Mouse (Mus musculus) spleen, postnatal 10 days (tissue): ENCODE results near the gene Mrps33.

ENCODE experiments used
- DNase-seq, 2 experiments: peaks; one replicate each; pipeline ENCODE4 v3.0.0; 2021 to 2022; ENCODE audit warnings: low spot score in 2 of 2

Mrps33 gene

DNA sequence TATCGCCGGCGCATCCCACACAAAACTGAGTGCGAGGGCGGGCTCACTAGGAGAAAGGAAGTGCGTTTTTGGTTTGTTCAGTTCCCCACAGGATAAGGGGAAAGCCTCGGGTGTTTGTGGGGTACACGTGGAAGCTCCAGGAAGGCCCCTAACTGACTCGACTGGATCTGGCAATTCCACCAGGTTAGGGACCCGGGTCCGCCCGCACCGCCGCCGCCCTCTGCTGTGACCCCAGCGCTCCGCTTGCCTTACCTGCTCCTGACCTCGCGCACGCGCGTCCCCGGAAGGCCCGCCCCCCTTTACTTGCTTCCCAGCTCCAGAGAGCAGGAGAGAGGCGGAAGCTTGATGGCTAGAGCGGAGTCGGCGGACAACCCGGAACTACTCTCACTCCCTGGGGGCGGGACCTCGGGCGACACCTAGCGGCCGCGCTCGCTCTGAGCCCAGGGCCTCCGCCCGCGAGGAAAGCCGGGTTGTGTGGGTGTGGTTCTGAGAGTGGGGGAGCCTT lies at the start of gene Mrps33:
Gene Mrps33 (minus strand): TSS at position 377 of the 505 bp plus-strand sequence.
- peak; percentile 92 to 98 for DNase-seq

DNA sequence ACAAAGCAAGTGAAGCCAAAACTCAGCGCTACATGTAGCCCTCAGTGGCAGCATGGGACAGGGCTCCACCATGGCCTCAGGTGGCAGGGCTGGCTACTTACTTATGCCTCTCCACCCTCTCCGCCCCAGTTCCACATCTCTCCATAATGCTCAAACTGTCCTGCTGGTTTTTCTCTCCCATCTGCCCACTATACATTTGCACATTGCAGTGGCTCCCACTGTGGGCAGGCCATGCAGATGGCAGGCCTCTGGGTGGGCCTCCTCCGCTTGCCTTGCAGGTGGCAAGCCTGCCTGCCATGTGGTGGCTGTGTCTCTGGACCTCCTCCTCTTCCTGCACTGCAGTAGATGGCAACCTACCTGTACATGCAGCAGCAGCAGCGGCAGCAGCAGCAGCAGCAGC lies 38.9 kb upstream of the Mrps33 start:
- no peak for DNase-seq

DNA sequence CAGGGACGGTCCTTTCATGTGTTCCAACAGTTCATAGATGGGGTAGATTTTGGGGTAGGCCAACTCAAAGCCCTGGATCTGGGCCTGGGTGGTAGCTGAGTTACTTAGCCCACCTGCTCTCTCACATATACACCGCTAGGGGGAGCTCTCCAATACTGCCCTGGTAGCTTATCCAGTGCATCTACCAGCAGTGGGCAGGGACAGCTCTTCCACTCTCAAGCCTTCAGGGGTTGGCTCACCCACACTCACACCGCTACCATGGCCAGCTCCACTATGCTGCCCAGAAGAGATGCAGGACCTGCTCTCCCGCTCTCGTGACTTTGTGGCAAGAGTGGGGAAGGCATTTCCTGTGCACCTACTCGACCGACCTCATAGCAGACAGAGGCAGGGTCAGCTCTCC lies 38.0 kb upstream of the Mrps33 start:
- DNase-seq, result no peak

DNA sequence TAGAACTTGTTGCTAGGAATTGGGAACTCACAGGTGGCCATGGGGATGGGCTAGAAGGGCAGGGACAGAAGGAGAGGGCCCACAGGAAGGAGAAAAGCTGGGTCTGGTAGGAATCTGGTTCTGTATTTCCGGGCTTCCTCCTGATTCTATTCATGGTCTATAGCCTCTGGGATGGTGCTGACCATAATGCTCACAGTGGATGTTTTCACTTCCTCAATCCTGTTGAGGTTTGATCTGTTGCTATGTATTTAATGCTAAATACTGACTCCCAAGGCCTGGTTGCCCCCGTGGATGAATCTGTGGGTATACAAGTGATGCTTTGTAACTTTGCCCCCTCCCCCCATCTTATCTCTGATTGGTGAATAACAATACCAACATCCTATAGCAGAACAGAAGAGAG lies 36.8 kb upstream of the Mrps33 start:
- no peak for DNase-seq

- no peak for DNase-seq
These were observed 33.0 kb upstream of the Mrps33 start for GRCm38 (mm10) chr6:39843698-39844342.

DNA sequence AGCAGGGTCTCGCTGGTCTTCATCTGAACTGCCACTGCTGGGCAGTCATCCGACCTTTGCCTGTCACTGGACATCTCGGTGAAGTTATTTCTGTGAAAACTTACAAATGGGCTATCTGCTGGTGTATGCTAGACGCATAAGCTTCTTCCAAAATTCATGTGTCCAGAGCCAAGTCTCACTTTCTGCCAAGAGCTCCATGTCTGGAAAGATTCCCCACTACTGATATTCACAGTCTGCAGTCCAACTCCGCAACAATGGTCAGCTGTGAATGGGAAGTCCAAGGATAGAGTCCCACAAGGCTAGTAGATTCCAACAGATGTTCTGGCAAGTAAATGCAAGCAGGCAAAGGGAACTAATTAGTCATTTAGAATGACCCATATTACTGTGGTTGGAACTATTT lies 17.9 kb upstream of the Mrps33 start:
- no peak for DNase-seq

DNA sequence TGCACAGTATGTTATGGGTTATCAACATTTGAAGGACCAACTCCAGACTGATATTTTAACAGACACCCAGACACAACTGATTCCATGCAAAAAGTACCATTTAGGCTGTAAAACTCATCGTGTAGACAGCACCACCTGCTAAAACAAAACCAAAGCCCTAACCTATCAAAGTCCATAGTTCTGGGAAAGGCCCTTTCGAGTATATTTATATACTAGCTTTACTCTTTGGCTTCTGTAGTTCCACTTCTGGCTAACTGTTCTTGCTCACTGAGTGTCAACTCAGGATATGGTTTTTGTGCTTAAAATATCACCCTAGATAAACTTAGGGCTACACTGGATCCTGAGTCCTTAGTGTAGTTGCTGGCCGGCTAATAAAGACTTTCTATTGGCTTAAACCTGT lies 10.5 kb upstream of the Mrps33 start:
- no peak for DNase-seq

- DNase-seq, result no peak
These were observed 8.1 kb upstream of the Mrps33 start for GRCm38 (mm10) chr6:39818922-39819321.

- no peak for DNase-seq
These were observed 2.3 kb downstream of the Mrps33 start for GRCm38 (mm10) chr6:39808511-39808910.

DNA sequence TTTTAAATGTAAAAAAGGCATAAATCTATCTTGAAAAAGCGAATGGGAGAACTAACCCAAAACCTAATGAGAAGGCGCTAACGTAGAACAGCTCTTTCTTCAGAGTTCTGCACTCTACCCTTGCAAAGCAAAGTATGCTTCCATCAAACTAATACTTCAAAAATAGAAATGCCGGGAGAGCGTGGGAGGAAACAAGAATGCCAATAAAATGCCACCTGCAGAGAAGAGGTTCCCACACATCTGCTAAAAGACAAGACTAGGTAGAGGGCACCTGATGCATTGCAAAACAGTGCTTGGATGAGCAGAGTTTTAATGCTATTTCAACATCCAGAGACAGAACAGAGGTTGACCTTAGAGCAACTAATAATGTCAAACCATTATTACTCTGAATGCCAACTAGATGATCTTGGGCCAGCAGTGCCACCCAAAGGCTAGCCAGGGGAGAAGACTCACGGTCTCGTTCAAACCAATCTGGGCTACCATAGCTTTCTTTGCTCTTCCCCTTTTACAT lies 3.7 kb downstream of the Mrps33 start:
- no peak for DNase-seq

DNA sequence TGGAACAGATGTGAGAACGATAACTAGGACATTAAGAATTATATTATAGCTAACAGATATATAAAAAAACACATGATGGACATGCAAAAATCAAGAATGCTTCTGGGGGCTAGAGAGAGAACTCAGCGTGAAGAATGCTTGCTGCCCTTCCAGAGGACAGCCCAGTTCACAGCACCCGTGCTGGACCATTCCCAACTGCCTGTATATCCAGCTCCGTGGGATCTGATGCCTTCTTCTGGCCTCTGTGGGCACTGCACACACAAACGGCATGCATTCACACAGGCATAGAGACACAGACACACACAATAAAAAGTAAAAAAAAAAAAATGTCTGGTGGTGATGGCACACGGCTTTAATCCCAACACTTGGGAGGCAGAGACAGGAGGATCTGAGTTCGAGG lies 4.5 kb downstream of the Mrps33 start:
- DNase-seq, result no peak

DNA sequence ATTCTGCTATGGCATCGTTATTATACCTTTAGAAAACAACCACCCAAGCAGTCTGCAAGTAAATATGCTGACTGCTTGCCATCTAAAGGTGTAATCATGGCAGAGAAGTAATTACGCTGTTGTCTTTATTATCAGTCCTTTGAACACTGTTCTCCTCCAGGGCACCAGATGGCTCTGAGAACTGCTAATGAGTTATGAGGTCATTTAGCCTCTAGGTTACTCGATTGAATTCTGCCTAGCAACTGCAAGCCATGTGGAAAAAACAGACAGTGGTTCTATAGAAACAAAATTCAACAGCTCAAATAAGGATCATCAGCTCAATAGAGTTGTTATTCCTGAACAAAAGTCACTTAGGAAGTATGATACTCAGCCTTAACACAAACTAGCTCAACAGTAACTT lies 4.9 kb downstream of the Mrps33 start:
- DNase-seq, result no peak

DNA sequence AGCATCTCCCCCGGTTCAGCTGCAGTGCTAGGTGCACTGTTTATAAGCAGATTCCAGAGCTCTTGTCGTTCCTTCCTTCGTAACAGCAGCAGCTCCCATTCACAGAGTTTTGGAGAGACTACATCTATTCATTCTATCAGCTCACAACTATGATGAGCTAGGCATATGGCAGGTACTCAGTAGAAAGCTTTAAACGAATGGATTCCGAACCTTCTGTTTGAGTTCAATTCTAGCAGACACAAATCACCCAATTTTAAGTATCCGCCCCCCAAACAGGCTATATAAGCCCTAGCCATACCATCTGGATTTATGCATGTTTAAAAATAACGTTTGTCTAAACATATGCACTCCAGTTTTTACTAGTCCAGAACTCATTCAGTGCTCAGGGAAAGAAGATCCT lies 9.8 kb downstream of the Mrps33 start:
- no peak for DNase-seq

DNA sequence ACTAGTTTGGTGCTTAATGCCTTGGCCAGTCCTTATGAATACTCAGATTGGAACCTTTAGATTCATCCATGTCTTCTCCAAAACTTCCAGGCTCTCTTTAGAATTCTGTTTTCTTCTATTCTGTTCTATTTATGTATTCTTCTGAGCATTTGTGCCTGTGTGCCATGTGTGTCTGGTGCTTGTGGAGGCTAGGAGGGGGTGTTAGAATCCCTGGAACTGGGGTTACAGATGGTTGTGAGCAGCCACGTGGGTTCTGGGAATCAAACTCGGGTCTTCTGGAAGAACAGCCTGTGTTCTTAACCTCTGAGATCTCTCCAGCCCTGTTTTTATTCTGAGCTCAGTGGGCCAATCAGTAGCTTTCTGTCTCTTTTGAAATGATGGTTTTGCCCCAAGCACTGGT lies 13.7 kb downstream of the Mrps33 start:
- DNase-seq, result no peak

DNA sequence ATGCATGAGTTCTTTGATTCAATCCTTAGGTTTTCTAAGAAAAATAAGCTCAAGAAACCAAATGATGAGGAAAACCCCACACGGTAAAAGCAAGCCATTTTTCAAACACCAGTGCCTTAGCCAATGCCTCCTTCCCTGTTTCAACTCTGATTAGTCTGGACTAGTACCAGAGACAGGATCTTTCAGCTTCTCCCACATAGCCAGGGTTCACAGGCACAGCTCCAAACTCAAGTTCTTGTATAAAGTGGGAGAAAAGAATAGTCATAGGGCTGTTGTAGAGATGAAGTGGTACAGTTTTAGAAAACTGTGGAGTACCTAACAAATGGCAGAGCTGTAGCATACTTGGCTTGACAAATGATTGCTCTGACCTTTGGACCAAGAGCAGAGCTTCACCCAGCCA lies 14.6 kb downstream of the Mrps33 start:
- no peak for DNase-seq

DNA sequence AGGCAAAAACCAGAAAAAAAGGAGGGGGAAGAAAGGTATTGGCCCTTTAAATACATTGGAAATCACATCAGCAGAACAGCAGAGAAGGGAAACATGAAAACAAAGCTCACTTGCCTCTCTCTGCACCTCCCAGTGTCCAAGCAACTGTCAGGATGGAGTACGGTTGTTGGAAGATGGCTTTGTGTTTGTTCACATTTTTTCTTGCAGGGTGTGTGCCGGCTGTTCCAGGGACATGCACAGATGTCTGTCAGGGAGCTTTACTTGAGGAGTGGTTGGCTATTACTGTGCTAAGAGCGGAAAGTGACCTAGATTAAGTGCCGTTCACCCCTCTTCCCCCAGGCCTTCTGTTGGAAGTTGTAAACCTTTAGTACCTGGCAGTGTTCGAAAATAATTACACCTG lies 19.0 kb downstream of the Mrps33 start:
- no peak for DNase-seq

GRCm38 (mm10) chr6:39788408-39788807 lies 22.4 kb downstream of the Mrps33 start:
- DNase-seq, result no peak

DNA sequence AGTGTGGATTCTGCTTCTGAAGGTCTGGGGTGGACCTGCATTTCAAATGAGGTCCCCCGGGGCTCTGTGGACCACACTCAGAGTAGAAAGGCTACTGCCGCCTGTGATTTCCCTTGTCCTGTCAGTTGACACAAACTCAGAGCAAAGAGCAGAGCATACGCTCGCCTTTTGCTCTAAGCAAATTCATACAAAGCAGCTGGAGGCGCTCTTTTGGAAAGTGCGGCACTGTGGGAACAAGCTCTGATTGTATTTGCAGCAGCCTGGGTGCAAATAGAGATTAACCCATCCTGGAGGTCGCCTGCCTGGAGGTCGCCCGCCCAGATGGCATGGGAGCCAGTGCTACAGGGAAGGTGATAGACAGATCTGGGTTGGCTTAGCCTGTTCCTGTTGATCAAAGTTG lies 23.0 kb downstream of the Mrps33 start:
- DNase-seq, result no peak

GRCm38 (mm10) chr6:39785944-39786343 lies 24.8 kb downstream of the Mrps33 start:
- DNase-seq, result no peak

DNA sequence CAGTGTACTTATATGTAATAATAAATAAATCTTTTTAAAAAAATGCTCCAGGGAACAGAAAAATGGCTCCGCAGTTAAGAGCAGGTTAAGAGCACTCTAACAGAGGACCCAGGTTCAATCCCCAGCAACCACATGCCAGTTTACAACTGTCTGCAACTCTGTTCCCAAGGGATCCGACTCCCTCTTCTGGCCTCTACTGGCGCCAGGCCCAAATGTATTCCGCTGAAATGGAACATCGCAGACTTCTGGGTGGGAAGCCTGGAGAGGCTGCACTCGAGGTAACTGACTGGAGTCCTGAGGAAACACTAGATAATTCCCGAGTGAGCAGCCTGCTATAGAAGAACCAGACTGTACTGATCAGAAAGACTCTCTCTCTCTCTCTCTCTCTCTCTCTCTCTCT lies 27.3 kb downstream of the Mrps33 start:
- no peak for DNase-seq

GRCm38 (mm10) chr6:39782618-39783017 lies 28.2 kb downstream of the Mrps33 start:
- peak; percentile 14 to 17 for DNase-seq

GRCm38 (mm10) chr6:39781766-39782530 lies 28.8 kb downstream of the Mrps33 start:
- DNase-seq, result peak in 1 of 2 experiments; percentile 19
